Comparison of ENCODE assay signal across 7 mouse cellular contexts in genomic region chr6:82084235-82084634, GRCm38 (mm10). TPM values are rescaled to one million over a fixed set of nuclear protein-coding genes. Genes with fewer than 3 reads are reported as not detected.
A peak's percentile ranks its signal among the peaks of the same experiment; 100 is the strongest.
DNase-seq lines count a peak whose midpoint lies in the region; ATAC-seq lines count a peak whose summit lies in the region.

No protein-coding gene starts in this region.

- no peak overlapping the region for H3K9ac ChIP-seq in heart, embryonic 16.5 days (ENCODE audit: low read length)
- H3K9ac ChIP-seq in liver, embryonic 13.5 days, result no peak overlapping the region
- no peak overlapping the region for H3K9ac ChIP-seq in stomach, embryonic 16.5 days (ENCODE audit: low read length)

- DNase-seq in kidney, adult 9 months, result peak; percentile 44
- DNase-seq in kidney, adult 18-20 months, result no peak
- DNase-seq in liver, embryonic 13.5 days, result no peak
- DNase-seq in layer of hippocampus, adult 11-12 months (ENCODE audit: low spot score), result no peak
- no peak for DNase-seq in thymus, postnatal 36 days

- H3K4me3 ChIP-seq in heart, embryonic 16.5 days (ENCODE audit: low read length), result no peak overlapping the region
- no peak overlapping the region for H3K4me3 ChIP-seq in liver, embryonic 13.5 days (replicated peaks)
- no peak overlapping the region for H3K4me3 ChIP-seq in stomach, embryonic 16.5 days (replicated peaks; ENCODE audit: low read length)

- no peaks in the 10 kb centered on the region for H3K36me3 ChIP-seq in heart, embryonic 16.5 days (ENCODE audit: control insufficient read depth, insufficient read depth)
- no peaks in the 10 kb centered on the region for H3K36me3 ChIP-seq in liver, embryonic 13.5 days
- H3K36me3 ChIP-seq in stomach, embryonic 16.5 days (ENCODE audit: control insufficient read depth, insufficient read depth, low read length), result no peaks in the 10 kb centered on the region

- ATAC-seq in heart, embryonic 16.5 days (replicated peaks; ENCODE audit: extremely low read depth, insufficient read depth, low FRiP score), result peak; percentile 83
- ATAC-seq in liver, embryonic 13.5 days (ENCODE audit: low read depth), result peak; percentile 51; the same call in 1 of the 2 replicates
- peak; percentile 54; the same call in 1 of the 2 replicates for ATAC-seq in stomach, embryonic 16.5 days (ENCODE audit: insufficient read depth, low FRiP score)

- H3K9me3 ChIP-seq in heart, embryonic 16.5 days (replicated peaks; ENCODE audit: control insufficient read depth, low read length), result peaks cover 3% of the 10 kb centered on the region; the same call in 1 of the 2 replicates
- no peaks in the 10 kb centered on the region for H3K9me3 ChIP-seq in liver, embryonic 13.5 days (replicated peaks)
- 0 out of 2 replicates have a peak, but pooled peaks cover 2% of the 10 kb centered on the region for H3K9me3 ChIP-seq in stomach, embryonic 16.5 days (replicated peaks; ENCODE audit: control insufficient read depth, low read length)

- peak overlapping the region; percentile 73 for H3K27ac ChIP-seq in heart, embryonic 16.5 days (ENCODE audit: low read length)
- H3K27ac ChIP-seq in liver, embryonic 13.5 days, result no peak overlapping the region
- H3K27ac ChIP-seq in stomach, embryonic 16.5 days (ENCODE audit: low read length), result no peak overlapping the region

- no peaks in the 10 kb centered on the region for H3K27me3 ChIP-seq in heart, embryonic 16.5 days (ENCODE audit: control insufficient read depth, insufficient read depth, low read length)
- H3K27me3 ChIP-seq in liver, embryonic 13.5 days, result no peaks in the 10 kb centered on the region
- H3K27me3 ChIP-seq in stomach, embryonic 16.5 days (ENCODE audit: control insufficient read depth, insufficient read depth, low read length), result no peaks in the 10 kb centered on the region

- 66% methylated on average over 3 of the region's 3 CpGs for WGBS in heart, embryonic 16.5 days
- 21% methylated on average over 3 of the region's 3 CpGs for WGBS in liver, embryonic 13.5 days (ENCODE audit: insufficient replicate concordance)
- WGBS in stomach, embryonic 16.5 days, result 72% methylated on average over 3 of the region's 3 CpGs

- no peak overlapping the region for H3K4me2 ChIP-seq in heart, embryonic 16.5 days (ENCODE audit: low read depth, low read length)
- no peak overlapping the region for H3K4me2 ChIP-seq in liver, embryonic 13.5 days
- H3K4me2 ChIP-seq in stomach, embryonic 16.5 days (ENCODE audit: low read depth, low read length), result no peak overlapping the region

- H3K4me1 ChIP-seq in heart, embryonic 16.5 days (ENCODE audit: control insufficient read depth, insufficient read depth, low read length), result no peaks in the 10 kb centered on the region
- no peaks in the 10 kb centered on the region for H3K4me1 ChIP-seq in liver, embryonic 13.5 days (replicated peaks)
- no peaks in the 10 kb centered on the region for H3K4me1 ChIP-seq in stomach, embryonic 16.5 days (ENCODE audit: control insufficient read depth, insufficient read depth, low read length)

RNA-seq across cellular contexts. Expression of gene Eva1a, which starts 43.4 kb away (rescaled TPM):
- polyA plus RNA-seq in heart, embryonic 16.5 days (2015; fragmentation: Nextera tagmentation; extraction: Ambion mirVana), result 5.8 and 7.5 TPM in 2 replicates
- 5.1 and 6.4 TPM in 2 replicates for polyA plus RNA-seq in liver, embryonic 13.5 days (2015; fragmentation: Nextera tagmentation; extraction: Ambion mirVana)
- 16.1 and 17.6 TPM in 2 replicates for polyA plus RNA-seq in stomach, embryonic 16.5 days (2015; fragmentation: Nextera tagmentation; extraction: Ambion mirVana)
